Mouse (Mus musculus) brain, embryonic 14.5 days (tissue): ENCODE measurements around the gene Polr2g.

Experiments
- CTCF ChIP-seq: fragments of 200-500 bp; IDR thresholded peaks from 2 replicates; pipeline ENCODE4 v1.5.1; 2012; ENCODE audit warnings: inconsistent platforms, mild to moderate bottlenecking, moderate library complexity, borderline replicate concordance; ENCODE audit not compliant: insufficient read depth, insufficient read length; ENCODE audit errors: extremely low read depth
- POLR2A ChIP-seq: fragments of 200-500 bp; IDR thresholded peaks from 2 replicates; pipeline ENCODE4 v1.6.1; 2012; ENCODE audit warnings: mild to moderate bottlenecking, inconsistent platforms, borderline replicate concordance; ENCODE audit not compliant: poor library complexity, insufficient read depth, insufficient read length, severe bottlenecking; ENCODE audit errors: extremely low read depth

- TF ChIP-seq POLR2A = no peak
- no peak for TF ChIP-seq CTCF
Observed at GRCm38 (mm10) chr19:8765562-8765961, 32.8 kb downstream of the Polr2g start.
